Mouse (Mus musculus) bone marrow, adult 2 months (tissue): ENCODE measurements at regions not wholly inside any gene's neighbourhood (a gene's known extent, or its start where the extent isn't known, plus 50 kb on each side); places are given as distances from the start of the nearest gene placed in this dataset.

Experiments used
- H3K27ac ChIP-seq: fragments of 200-500 bp; 2 replicates; pipeline ENCODE4 v1.5.1; 2012; ENCODE audit warnings: low read depth, mild to moderate bottlenecking, control low read depth, inconsistent platforms, low read length; ENCODE audit not compliant: control insufficient read depth, poor library complexity, insufficient read depth
- H3K4me1 ChIP-seq: fragments of 200-500 bp; 2 replicates; pipeline ENCODE4 v1.6.1; 2011; ENCODE audit warnings: low read length; ENCODE audit not compliant: control insufficient read depth, insufficient read depth
- H3K4me3 ChIP-seq: fragments of 200-500 bp; replicated peaks from 2 replicates; pipeline ENCODE3; 2011; ENCODE audit warnings: mild to moderate bottlenecking, low read depth, low read length, control low read depth; ENCODE audit not compliant: control insufficient read depth
- CTCF ChIP-seq: fragments of 200-500 bp; IDR thresholded peaks from 2 replicates; pipeline ENCODE4 v1.5.1; 2011; ENCODE audit warnings: low read length, control low read depth; ENCODE audit not compliant: control insufficient read depth, insufficient read depth
- POLR2A ChIP-seq: fragments of 200-500 bp; IDR thresholded peaks from 2 replicates; pipeline ENCODE4 v1.6.1; 2011; ENCODE audit warnings: low read depth, mild to moderate bottlenecking, control low read depth, low read length, borderline replicate concordance; ENCODE audit not compliant: control insufficient read depth
- WGBS: fragments of 180-500 bp; shearing (Covaris S2); methylation state at CpG from one replicate; pipeline ENCODE4 v1.1.7; 2018; 5-methylcytosine and 5-hydroxymethylcytosine counted together

DNA sequence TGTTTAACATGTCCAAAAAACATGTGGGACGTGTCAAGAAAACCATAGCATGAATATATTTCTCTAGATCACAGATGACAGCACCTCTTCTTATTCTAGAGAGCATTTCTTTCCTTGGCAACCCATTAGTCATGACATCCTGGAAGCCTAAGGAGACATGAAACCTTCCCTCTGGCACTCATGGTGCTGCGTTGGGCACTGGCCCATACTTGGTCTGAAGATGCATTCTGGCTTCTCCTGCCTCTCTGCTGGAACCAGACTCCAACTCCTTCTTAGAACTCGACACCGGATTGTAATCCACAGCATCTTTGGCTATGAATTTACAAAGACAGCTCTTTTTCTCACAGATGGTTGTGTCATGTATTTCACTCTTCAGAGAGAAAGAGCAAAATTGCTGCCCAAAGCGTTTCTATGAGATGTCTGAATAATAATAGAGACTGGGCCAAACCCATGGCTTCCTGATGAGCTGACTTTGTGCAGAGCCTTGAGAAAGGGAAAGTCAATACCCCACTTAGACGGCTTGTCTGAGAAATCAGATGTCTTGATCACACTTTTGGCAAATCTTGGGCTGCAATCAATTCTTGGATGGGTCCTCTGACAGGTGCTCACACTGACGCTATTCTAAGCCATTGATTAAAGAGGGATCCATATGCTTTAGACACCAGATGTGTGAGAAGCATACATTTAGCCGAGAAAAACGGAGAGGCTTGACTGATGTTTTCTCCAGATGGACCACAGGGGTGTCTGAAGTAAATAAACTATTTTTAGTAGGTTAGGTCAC is 195.4 kb downstream of the Usp46 start:
- WGBS = 75% methylated on average over 9 of the region's 9 CpGs
- no peak overlapping the region for H3K27ac ChIP-seq
- TF ChIP-seq CTCF (no peak), POLR2A (no peak)

GRCm38 (mm10) chr5:73874770-73875169 is 193.5 kb downstream of the Usp46 start:
- 86% methylated on average over 1 of the region's 1 CpGs for WGBS
- Histone ChIP-seq H3K4me3 (no peak overlapping the region), H3K27ac (no peak overlapping the region), H3K4me1 (no peaks in the 10 kb centered on the region)
- TF ChIP-seq CTCF (no peak), POLR2A (no peak)

More for the DNA sequence above, 195.4 kb downstream of the Usp46 start:
- Histone ChIP-seq H3K4me3 (no peak overlapping the region), H3K4me1 (no peaks in the 10 kb centered on the region)

- Histone ChIP-seq H3K4me1 (no peaks in the 10 kb centered on the region), H3K27ac (no peak overlapping the region), H3K4me3 (no peak overlapping the region)
- no peak for TF ChIP-seq CTCF
- TF ChIP-seq POLR2A = no peak
- WGBS = 70% methylated on average over 3 of the region's 3 CpGs
Measured at GRCm38 (mm10) chr5:73875847-73876246, 192.4 kb downstream of the Usp46 start.

- H3K4me1 ChIP-seq = no peaks in the 10 kb centered on the region
- H3K27ac ChIP-seq = no peak overlapping the region
- H3K4me3 ChIP-seq = no peak overlapping the region
- TF ChIP-seq POLR2A (no peak), CTCF (no peak)
- WGBS = 78% methylated on average over 3 of the region's 3 CpGs
Measured at GRCm38 (mm10) chr5:73880936-73881335, 187.3 kb downstream of the Usp46 start.

DNA sequence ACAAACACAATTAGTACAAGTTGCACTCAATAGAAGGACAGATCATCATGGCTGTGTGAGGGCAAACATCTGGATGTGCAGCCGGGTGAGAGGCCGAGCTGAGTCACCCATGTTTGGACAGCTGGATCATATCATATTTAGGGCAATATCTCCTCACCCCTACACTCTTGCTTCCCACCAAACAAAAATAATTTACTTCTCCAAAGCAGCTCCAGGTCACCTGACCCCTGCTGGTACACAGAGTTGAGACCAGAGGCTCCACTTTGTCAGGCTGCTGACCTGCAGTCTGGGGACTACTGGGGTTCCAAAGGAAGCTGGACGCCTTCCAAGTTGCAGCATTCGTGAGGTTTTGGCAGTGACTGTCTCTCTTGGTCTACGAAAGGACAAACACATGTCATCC is 186.3 kb downstream of the Usp46 start:
- no peaks in the 10 kb centered on the region for H3K4me1 ChIP-seq
- H3K27ac ChIP-seq = no peak overlapping the region
- H3K4me3 ChIP-seq = no peak overlapping the region
- no peak for TF ChIP-seq POLR2A
- no peak for TF ChIP-seq CTCF
- WGBS = 41% methylated on average over 5 of the region's 5 CpGs

GRCm38 (mm10) chr5:73884998-73885397 is 183.2 kb downstream of the Usp46 start:
- 55% methylated on average over 12 of the region's 12 CpGs for WGBS
- H3K4me3 ChIP-seq = no peak overlapping the region
- H3K4me1 ChIP-seq = no peaks in the 10 kb centered on the region
- TF ChIP-seq CTCF (no peak), POLR2A (no peak)
- H3K27ac ChIP-seq = no peak overlapping the region

- Histone ChIP-seq H3K4me1 (no peaks in the 10 kb centered on the region), H3K4me3 (no peak overlapping the region), H3K27ac (no peak overlapping the region)
- 77% methylated on average over 1 of the region's 1 CpGs for WGBS
- TF ChIP-seq CTCF = no peak
Measured at GRCm38 (mm10) chr5:73885691-73886090, 182.5 kb downstream of the Usp46 start.

DNA sequence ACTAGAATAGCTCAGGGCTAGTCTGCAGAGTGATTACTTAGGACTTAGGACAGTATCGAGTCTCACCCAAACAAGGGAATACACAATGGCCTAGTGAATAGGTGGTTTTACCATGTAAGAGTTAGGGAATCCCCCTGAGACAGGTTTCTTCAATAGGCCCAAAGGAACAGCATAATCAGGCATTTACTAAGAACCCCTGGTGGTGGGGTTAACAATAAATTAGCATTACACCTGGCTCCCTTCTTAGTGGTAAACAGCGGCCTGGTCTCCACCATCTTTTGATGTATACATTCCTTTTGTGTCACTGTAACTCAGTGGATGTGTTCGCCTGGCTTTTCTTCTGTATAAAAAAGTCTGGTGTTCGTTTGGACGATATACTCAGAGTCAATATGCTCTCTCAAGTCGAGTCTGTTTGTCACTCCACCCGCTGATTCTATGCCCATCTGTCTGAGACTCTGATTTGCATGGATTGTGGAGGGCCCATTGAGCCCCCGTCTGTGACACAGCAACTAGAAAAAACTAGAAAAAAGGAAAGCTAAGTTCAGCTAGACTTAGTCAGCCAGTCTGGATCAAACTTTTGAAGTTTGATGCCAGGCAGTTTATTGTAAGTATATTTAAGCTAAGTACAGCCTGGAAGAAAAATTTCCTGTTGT is 180.8 kb downstream of the Usp46 start:
- Histone ChIP-seq H3K4me3 (no peak overlapping the region), H3K4me1 (no peaks in the 10 kb centered on the region), H3K27ac (no peak overlapping the region)
- TF ChIP-seq CTCF = no peak
- TF ChIP-seq POLR2A = no peak
- 85% methylated on average over 8 of the region's 8 CpGs for WGBS

DNA sequence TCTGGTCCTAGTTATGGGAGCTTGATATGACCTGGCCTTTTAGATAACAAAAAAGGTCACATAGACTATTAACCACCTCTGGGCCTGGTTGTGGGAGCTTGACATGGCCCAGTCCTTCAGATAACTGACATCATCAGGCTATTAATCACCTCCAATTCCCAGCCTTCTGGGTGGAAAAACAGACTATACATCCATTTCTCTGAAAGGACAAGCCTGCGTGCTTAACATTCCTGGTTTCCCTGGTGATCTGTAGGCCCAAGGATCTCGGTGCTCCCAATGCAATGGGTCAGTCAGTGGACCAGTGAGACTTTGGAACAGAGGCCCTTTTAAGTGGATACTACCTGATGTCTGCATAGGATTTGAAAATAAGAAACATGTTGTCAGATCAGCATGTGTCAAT is 179.8 kb downstream of the Usp46 start:
- no peak overlapping the region for H3K4me3 ChIP-seq
- no peak for TF ChIP-seq POLR2A
- no peak for TF ChIP-seq CTCF
- 90% methylated on average over 2 of the region's 2 CpGs for WGBS
- H3K27ac ChIP-seq = no peak overlapping the region
- H3K4me1 ChIP-seq = no peaks in the 10 kb centered on the region
